Mouse (Mus musculus) neural tube, embryonic 10.5 days (tissue): Measurements from ENCODE around the gene Sbno1.

Experiments used
- DNase-seq: peaks from one replicate; pipeline ENCODE4 v3.0.0-alpha.2; 2017; ENCODE audit warnings: low spot score; ENCODE audit errors: extremely low spot score

Gene Sbno1

DNA sequence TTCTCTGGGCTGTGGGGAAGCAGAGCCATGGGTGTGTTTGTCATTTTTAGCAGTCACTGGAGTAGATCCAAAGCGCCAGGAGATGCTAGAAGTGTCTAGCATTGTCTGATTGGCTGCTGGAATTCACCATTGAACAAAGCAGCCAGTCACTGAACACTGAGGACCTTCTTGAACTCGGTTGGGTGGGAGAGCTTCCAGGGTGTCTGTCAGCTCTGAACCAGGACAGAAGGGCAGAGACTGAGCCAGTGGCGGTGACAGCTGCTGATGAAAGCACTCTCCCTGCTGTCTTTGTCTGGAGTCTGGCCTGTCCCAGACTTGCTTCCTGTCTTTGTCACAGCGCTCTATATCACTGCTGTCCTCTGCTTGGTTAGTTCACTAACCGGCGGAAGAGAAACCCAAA lies 91.4 kb downstream of the Sbno1 start:
- DNase-seq, result peak; percentile 42

DNA sequence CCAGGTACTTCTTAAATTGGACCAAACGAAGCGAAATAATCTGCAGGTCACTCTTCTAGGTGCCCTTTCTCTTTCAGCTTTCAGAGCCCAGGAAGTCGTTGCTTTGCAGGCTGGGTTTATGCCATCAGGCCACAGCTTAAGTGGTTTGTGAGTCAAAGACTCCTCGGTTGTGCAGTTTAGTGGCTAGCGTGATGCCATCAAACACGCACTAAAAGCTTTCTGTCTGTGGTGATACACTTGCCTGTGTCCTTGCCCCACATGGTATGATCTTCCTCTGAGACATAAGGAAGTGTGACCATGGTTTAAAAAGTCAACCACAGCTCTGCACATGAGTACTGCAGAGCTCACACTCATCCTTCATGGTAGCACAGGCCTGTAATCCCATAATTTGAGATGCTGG lies 95.7 kb downstream of the Sbno1 start:
- DNase-seq, result no peak

DNA sequence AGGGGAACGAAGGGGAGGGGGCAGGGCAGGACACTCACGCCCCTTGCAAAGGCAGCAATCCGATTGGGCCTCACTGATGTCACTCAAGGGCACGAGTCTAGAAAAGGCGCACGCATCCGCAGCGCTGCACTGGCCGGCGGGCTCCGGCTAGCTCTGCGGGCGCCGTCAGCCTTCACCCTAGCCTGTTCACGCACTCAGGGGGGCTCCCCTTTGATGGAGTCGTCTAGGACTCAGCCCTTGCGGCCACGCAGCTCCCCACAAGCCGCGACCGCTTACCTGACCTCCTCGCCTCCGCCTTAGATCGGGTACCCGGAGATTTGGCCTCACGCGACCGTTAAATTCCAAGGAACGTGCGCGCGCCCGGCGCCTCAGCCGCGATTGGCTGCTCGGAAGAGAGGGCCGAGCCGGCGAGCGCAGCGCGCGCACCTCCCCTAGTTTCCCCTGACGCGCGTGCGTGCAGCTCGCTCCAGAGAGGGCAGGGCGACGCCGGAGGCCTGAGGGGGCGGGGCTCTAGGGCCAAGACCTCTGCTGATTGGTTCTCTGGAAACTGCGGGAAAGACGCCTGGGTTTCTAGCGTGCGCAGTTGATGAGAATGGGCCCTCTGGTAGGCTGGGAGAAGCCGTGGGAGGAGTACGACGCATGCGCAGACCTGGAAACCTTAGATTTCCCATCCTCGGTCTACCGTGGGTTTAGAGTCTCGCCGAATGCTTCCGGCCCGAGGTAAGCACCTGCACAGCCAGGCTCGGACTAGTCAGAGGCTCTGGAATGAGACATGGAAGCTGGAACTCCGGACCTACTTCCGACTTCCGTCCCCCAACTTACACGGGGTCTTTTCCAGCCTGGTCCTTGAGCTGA lies 98.1 kb downstream of the Sbno1 start, which contains the start of the genes Mphosph9 and 2810006K23Rik:
Gene Mphosph9, minus strand, starts transcription at position 463 of the 855 bp plus-strand sequence.
Gene 2810006K23Rik, plus strand, starts transcription at position 580 of the 855 bp plus-strand sequence.
- peak; percentile 99 for DNase-seq

DNA sequence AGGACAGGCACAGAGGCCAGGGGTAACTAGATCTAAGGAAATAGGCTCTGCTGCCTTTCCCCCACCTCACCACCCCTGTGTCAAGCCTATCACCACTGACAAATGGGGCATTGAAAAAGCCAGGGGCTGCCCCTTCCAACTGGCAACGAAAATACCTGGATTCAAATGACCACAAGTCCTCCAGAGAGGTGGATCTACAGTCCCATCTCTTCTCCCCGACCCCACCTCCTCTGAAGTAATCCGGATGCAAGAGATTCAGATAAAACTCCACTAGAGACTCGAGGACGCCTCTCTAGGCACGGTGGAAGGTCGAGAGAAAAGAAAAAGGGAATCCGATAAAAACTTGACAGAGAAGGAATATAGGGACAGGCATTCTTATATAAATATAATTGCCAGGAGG lies 99.0 kb downstream of the Sbno1 start:
- DNase-seq, result peak; percentile 20
